Mouse (Mus musculus) megakaryocyte, embryonic 14.5 days (primary cell): ENCODE data around the gene St6galnac6.

ENCODE experiments used
- FLI1 ChIP-seq: IDR thresholded peaks from 2 replicates; pipeline ENCODE4 v1.6.1; 2012; ENCODE audit warnings: low read length, inconsistent platforms, mixed read lengths
- GATA1 ChIP-seq: IDR thresholded peaks from 3 replicates; pipeline ENCODE4 v1.6.1; 2012; ENCODE audit warnings: mixed read lengths, low read length, inconsistent platforms, borderline replicate concordance

GRCm38 (mm10) chr2:32559570-32559969, 39.9 kb upstream of the St6galnac6 start:
- TF ChIP-seq GATA1 (no peak), FLI1 (no peak)
